Mouse (Mus musculus) urinary bladder, postnatal 14 days (tissue): Measurements from ENCODE around the gene Zxdc.
A peak's percentile ranks its signal among the peaks of the same experiment; 100 is the strongest.

Experiments
- DNase-seq: peaks from one replicate; pipeline ENCODE4 v3.0.0; 2021; ENCODE audit warnings: low spot score

Zxdc gene

DNA sequence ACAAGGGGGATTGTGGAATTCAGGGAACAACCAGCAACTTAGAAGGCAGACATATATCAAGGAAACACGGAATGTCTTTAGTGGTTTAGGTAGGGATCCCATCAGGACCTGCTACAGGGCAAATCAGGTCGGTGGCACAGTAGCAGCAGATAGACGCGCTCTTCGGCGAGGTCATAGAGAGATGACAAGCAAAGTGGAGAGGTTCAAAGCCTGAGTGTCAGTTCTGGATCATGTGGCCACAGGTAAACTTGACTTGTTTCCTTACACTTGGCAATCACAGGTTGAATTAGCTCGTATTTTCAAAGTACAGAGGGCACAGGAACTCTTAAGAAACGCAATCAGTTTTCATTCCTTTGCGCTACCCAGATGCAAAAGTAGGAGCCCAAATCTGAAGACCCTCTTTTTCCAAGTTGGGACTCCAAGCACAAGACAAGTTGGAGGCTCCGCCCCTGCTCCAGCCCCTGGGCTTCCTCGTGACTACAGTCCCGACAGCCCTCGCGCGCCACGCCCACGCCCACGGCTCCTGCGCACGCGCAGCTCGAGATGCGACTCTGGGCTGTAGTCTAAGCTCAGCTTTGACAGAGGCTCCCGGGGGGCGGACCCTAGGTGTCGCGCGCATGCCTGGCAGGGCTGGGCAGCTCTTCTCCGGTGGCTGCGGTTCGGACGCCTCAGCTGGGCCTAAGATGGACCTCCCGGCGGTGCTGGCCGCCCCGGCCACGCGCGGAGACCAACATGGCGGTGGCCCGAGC lies at the start of gene Zxdc:
TSS of gene Zxdc (plus strand) at position 517 of the 749 bp plus-strand sequence.
- peak; percentile 100 for DNase-seq

DNA sequence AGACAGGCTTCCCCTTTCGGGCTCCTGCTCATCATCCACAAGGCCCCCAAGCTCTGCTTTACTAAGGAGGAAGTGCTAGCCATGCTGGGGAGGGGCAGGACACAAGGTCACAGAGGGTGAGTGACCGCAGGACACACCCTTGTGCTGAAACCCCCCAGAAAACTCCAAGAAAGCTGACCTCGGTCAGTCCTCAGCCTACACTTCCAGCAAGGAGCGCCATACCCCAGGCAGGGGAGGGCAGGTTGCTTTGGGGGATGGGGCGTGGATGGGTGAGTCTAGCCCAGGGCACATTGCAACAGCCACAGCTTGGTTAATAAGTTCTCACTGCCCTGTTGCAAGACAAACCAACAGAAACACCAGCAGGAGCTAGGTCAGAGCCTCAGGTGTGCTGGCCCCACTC lies 48.9 kb upstream of the Zxdc start:
- no peak for DNase-seq

DNA sequence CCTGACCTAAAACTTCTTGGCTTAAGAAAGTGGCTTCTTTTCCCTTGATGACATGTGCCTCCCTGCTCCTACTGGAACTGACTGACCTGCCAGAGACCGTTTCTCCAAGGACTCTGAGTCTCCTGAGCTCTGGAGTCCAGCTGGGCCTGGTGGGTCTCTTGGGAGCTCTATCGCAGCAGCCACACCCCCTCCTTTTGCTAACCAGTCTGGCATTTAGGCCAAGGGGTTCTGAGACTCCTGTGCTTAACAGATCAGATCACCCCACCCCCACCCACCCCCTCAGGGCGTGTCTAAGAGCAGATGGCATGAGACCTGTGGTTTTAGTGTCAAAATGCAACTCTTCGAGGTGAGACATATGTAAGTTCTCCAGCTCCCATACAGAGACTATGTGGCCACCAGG lies 47.5 kb upstream of the Zxdc start:
- DNase-seq: no peak

DNA sequence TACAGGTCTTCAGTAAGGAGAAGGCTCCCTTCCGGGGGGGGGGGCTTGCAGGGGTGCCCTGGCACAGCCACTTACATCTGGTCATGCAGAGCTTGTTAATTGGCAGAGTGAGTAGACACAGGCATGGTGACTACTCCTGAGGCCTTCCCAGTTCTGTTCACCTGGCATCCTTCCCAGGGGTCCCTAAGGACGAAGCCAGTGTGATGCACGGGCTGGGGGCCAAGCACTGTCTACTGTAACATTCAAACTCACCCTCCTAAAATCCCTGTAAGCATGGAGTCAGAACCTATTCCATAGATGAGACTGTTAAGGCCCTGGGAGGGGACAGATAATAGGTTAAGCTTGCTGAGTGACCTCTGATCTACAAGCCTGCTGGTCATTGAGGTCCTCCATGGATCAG lies 45.3 kb upstream of the Zxdc start:
- DNase-seq: no peak

DNA sequence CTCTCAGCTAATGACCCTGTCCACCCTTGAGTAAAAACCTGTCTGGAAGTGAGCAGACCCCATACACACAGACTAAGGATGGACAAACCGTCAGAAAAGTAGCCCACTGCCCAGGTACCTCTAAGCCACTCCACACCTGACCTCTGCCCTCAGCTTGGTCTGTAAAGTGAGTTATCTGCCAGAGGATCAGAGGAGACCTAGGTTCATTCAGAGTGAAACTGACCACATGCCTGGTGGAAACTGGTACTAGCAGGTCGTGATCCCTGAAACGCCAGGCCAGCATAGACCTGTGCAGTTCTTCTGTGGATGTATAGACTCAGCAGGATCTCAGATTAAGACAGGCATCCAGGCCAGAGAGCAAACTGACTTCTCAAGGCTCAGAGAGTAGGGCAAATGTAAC lies 44.8 kb upstream of the Zxdc start:
- no peak for DNase-seq

DNA sequence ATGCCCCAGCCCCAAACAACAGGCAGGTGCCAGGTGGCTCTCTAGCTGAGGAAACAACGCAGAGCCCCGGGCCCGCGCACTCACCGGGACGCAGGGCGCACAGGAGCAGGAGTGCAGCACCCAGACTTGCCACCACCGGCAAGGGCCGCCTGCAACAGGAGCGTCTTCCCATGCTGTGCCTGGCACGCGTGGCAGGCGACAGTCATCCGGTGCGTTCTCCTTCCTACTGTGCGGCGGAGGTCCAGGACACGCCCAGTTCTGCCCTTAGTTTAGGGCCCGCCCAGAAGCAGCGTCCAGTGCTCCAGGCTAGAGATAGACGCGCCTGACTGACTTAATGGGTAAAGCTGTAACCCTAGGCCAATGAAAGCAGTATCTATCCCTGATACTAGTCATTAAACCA lies 44.3 kb upstream of the Zxdc start, which contains the start of gene Chst13:
TSS of gene Chst13 (minus strand) at position 195 of the 400 bp plus-strand sequence.
- DNase-seq: peak; percentile 37

DNA sequence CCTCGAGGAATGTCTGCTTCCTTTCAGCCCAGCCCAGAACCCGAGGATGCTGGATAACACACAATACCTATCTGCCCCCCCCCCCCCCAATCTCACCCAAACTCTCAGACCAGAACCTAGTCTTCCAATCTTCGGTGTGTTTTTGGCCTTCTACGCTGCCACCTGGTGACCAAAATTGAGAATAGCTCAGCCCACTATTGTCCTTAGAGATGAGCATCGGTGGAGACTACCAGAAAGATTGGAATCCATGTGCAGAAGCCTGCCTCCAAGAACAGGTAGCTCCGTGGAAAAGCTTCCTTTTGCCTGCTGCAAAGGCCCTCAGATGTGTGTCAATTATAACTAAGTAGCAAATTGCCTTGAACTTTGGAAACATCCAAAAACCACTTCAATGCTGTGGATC lies 41.6 kb upstream of the Zxdc start:
- DNase-seq: no peak

DNA sequence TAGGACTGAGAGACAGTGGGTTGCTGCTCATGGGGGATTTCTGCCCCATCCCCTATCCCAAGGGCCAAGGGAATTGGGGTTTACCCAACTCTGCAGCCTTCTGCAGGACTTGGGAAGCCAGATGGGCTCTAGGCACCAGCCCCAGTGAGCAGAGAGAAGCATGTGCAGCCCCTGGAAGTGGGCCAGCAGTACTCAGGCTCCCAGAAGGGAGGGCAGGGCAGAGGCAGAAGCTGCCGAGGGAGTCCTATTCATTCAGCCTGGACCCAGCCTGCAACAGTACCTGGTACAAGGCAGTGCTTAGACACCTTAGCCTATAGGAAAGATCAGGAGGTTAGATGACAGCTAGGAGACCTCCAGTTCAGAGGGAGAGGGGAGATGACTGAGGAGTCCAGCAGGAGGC lies 39.3 kb upstream of the Zxdc start:
- DNase-seq: peak; percentile 22

DNA sequence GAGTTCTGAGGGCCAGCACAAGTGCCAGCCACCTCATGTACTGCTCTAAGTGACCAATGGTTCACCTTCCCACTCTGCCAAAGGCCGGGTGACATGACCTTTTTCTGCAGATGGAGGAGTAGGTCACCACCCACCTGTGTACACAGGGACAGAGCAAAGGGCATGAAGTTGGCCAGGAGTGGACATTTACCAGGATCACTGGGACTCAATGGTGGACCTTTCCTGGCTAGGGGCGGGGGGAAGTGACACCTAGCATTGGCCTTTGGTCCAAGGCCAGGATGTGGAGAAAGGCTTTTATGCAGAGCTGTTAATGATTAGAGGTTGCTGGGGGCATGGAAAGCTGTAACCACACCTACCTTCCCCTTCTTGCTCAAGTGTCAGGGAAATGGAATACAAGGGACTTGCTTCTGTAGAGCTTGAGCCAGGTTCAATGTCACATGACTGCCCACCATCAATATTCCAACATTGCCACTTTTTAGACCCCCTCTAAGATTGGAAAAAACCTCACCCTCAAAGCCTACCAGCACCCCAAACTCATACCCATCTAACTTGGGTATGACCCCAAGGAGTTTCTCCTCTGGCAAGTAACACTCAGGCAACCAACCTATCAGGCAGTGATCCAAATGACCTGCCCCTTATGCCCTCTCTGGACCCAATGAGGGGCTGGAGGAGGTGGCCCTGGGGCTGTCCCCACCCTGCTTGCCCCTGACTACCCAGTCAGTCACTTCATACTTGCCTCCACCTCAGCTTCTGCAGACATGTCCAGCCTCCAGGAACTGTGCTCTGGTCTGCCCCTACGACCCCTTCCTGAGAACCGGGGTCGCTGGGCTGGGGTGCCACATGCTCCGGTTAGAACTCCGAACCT lies 36.5 kb upstream of the Zxdc start, which contains the start of gene Uroc1:
TSS of gene Uroc1 (plus strand) at position 724 of the 865 bp plus-strand sequence.
- DNase-seq: no peak

DNA sequence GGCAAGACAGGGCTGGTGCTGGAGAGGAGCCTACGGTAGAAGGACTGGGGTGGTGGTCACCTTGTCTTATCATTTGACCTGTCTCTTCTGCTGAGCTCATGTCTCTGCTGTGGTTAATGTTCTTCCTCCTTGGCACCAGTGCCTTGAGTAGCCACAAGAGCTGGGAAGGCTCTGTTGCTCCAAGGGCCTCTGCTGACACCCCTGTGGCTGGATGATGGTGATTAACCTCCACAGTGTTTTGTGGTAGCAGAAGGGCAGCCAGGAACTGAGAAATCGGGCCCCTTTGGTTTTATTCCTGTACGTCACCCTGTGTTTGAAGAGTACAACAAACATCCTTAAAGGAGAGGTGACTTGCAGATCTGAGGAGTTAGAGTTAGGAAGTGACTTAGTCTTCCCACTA lies 35.0 kb upstream of the Zxdc start:
- no peak for DNase-seq

DNA sequence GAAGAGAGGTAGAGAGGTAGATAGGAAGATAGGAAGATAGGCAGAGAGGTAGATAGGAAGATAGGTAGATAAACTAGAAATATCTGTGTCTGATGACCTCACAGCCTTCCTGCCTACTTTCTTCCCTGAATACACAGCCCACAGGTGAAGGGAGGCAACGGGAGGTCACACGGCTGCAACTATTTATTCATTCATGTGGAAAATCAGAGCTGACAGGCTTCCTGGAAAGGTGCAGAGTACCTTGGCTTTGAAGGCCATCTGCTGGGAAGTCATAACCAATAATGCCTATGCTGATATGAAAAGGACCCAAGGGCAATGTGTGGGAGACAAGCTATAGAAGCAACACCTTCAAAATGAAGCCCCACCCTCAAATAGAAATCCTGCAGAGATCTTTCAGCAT lies 26.9 kb upstream of the Zxdc start:
- no peak for DNase-seq

DNA sequence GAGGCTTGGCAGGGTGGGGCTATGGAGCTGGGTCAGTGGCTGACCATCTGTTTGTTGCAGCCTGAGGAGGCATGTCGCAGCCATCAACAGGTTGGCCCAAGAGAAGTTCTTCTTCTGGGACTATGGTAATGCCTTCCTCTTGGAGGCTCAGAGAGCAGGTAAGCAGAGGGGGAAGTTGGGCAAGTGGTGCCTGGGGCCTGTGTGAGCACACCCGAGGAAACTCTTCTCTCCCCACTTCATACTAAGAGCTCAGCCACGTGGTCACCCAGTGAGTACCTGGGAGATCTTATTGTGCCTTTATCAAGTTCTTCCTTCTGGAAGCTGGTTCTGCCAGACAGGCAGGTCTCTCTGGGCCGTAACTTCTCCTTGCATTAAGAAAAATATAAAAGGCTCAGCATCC lies 22.1 kb upstream of the Zxdc start:
- no peak for DNase-seq

DNA sequence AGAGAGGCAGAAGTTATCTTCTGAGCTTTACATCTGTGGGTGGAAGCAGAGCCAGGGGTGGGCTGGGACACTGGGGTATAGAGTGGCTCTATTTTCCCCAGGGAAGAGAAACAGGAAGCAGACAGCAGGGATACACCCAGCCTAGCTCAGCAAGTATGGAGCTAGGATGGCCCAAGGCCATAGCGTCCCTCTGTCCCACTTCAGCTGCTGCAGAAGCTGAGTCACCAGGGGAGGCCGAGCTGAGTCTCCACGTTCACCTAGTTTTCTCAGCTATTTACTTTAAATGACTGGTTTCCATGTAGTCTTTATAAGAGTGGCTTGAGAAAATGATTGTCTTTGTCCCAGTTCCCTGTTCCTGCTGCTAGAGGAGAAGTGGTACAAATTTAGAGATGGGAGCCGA lies 20.8 kb upstream of the Zxdc start:
- DNase-seq: no peak

DNA sequence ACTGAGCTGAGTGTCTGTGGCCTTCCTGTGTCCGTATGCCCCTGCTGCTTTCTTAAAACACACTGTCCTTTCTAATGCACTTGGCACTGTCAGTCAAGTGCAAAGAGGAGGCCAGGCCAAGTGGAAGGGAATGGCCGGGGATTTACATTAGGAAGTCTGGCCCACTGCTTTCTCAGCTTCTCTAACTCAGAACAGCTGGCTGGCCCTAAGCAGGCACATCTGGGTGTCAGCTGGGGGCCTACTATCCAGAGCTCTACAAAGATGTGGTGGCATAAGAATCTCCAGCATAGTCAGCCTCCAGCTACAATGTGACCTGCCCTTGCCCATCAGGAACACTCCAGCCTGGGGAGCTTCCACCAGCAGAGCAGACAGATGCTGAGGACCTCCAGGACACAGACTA lies 19.3 kb upstream of the Zxdc start:
- DNase-seq: no peak

DNA sequence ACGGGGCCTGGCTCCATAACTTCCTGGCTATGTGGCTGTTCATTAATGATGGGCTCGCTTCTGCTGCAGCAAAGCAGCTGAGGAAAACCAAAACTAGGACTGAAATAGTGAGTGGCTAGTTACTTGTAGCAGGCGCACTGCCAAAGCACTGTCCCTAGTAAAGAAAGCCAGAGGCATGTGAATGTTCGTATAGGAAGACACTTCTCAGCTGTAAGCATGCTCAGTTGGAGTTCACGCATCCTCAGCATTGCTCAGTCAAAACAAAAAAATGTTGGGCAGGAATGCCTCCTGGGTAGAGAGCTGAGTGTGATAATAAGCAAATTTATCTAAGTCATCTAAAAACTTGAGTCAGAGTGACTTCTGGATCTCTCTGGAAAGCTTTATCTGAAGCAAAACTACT lies 11.2 kb upstream of the Zxdc start:
- no peak for DNase-seq

DNA sequence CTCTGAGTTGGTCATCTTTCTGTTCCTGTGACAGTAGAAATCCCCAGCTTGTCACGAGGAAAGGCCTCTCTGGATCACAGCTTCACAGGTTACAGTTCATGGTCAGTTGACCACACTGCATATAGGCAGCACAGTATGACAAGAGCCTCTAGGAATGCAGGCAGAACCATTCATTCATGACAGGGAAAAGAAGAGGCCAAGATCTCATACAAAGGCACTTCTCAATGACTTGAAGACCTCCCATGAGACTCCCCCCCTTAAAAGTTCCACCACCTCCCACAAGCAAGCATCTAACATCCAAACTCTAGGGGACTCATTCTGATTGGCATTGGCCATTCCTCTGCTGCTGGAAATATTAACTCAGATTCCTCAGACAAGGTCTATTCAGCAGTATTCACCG lies 9.8 kb upstream of the Zxdc start:
- no peak for DNase-seq

DNA sequence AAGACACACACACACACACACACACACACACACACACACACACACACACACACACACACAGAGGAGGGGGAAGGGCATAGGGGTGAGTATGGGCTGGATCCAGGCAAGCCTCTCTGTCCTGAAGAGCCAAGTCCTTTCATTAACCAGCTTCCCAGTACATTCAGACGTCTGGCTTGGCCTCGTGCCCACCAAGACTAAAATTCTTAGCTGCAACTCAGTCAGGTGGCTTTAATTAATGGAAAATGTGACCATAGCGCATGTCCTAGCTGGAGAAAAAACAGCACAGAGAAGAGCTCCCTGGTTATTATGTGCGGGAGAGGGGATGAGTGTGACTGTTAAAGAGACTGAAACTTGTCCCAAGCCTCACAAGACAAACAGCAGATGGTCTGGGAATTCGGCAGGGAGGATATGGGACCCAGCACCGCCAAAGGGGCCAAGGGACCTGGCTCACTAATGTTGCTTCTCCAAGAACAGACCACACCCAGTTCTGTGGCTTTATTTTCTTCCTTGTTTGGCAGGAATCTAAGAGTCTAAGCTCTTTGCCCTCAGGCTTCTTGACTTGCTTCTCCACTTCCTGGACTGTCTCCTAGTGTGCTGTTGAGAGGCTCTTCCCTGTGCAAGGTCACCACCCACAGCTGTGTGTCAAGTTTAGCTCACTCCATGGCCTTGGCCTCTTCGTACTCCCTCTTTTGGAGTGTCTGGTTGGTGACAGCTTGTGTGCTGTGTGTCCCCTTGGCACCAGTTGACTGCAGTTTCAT lies 9.1 kb upstream of the Zxdc start:
- peak; percentile 53 for DNase-seq

DNA sequence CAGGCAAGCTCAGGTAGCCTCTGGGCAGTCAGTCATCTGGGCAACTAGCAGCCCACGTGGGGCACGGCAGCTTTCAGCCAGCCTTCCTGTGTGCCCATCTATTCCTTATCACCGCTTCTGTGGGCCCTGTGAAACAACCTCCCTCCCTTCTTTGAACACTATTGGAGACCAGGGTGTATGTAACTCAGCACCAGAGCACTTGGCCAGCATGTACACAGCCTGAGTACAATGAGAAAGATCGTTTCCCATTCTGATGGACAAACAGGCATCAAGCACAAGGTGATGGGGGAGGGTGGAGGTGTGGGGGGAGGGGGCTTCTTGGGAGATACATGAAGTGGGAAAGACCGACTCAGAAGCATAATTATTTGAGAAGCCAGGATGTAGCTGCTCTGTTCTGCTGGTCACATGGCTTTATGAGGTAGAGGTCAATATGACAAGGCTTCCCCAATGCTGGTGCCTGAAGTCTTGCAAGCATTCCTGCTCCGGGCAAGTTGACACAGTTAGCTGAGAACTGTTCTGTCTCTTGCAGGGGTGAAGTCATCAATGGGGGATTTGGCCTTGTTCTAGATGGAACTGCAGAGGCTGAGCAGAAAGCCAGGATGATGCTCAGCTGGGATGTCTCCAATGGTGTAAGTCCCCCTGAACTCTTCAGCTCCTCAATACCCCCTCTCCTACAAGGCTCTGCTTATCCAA lies 8.2 kb upstream of the Zxdc start:
- DNase-seq: no peak

DNA sequence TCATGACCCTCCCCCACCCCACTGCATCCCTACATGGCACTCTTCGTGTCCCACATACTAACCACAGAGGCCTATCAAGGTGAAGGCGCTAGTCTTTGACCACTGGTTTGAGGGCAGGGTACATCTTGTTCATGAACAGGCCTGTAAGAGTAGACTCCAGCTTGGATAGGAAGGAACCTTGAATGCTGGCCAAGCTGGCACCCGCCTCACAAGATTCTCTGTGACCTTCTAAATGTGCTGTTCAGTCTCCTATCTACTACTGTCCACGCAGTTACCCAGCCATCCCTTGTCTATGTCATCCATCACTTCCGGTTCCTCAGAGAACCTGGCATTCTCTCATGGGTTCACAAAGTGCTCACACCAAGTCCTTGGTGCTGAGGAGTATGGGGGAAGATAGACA lies 6.0 kb upstream of the Zxdc start:
- DNase-seq: no peak

DNA sequence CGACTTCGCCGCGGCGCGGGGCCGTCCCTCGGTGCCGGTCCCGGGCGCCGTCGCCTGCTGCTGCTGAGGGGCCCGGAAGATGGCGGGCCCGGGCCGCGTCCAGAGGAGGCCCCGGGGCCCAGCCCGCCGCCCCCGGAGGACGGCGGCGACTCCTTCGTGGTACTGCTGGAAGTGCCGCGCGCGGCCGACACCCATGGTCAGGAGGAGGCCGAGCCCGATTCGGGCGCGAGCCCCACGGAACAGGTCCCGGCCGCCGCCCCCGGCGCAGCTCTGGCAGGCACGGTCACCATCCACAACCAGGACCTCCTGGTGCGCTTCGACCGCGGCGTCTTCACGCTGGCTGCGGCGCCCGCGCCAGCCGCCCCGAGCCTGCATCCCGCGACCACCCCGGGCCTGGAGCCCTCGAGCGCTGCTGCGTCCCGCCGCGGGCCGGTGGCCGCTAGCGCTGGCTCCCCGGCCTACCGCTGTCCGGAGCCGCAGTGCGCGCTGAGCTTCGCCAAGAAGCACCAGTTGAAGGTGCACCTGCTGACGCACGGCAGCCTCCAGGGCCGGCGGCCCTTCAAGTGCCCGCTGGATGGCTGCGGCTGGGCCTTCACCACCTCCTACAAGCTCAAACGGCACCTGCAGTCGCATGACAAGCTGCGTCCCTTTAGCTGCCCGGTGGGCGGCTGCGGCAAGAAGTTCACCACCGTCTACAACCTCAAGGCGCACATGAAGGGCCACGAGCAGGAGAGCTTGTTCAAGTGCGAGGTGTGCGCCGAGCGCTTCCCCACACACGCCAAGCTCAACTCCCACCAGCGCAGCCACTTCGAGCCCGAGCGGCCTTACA lies 647 bp downstream of the Zxdc start:
- DNase-seq: peak; percentile 25

DNA sequence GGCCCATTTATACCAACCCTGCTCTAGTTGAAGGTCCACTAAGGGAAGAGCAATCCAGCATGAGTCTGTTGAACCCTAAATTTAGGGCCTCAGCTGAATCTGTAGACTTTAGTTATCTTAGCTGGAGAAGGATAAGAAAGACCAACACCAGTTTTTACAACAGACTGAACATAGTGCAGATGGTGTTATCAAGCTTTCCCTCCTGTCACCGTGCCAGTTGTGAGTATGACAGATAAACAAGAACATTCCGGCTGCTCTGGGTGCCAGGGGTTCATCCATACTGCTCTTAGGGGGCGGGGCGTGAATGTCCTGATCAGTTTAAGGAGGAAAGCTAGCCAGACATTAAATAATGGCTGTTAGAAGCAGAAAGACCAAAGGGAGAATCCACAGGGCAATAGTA lies 5.4 kb downstream of the Zxdc start:
- no peak for DNase-seq
